Mouse (Mus musculus) lung, embryonic 16.5 days (tissue): ENCODE results near the gene Slc25a43. TPM values are rescaled to one million over a fixed set of nuclear protein-coding genes. Genes with fewer than 3 reads are reported as not detected.
"Not testable (repeated sequence)": the region's sequence is repeated elsewhere in the genome, so short reads cannot be mapped to it uniquely, and the experiment has no call there.

Experiments used
- ATAC-seq: fragments of 200-750 bp; cut with Nextera tagmentation; 2 replicates; pipeline ENCODE4 v1.8.0; 2017; ENCODE audit warnings: low read depth, mild to moderate bottlenecking, moderate library complexity
- H3K27ac ChIP-seq: fragments of 300-500 bp; sonication (generic); 2 replicates; pipeline ENCODE4 v1.5.1; 2014; ENCODE audit warnings: mild to moderate bottlenecking, control low read depth, low read length
- H3K27me3 ChIP-seq: fragments of 300-500 bp; sonication (generic); 2 replicates; pipeline ENCODE4 v1.6.1; 2014; ENCODE audit warnings: low read depth, low read length, mixed read lengths; ENCODE audit not compliant: control insufficient read depth, insufficient read depth
- H3K36me3 ChIP-seq: fragments of 300-500 bp; sonication (generic); 2 replicates; pipeline ENCODE4 v1.6.1; 2014; ENCODE audit warnings: low read length; ENCODE audit not compliant: control insufficient read depth, insufficient read depth
- H3K4me1 ChIP-seq: fragments of 300-500 bp; sonication (generic); replicated peaks from 2 replicates; pipeline ENCODE4 v1.6.1; 2014; ENCODE audit warnings: low read length, mixed read lengths; ENCODE audit not compliant: control insufficient read depth, insufficient read depth
- H3K4me2 ChIP-seq: fragments of 300-500 bp; sonication (generic); 2 replicates; pipeline ENCODE4 v1.6.1; 2014; ENCODE audit warnings: low read depth, low read length, control low read depth
- H3K4me3 ChIP-seq: fragments of 300-500 bp; sonication (generic); 2 replicates; pipeline ENCODE4 v1.5.1; 2014; ENCODE audit warnings: mild to moderate bottlenecking, low read length, control low read depth
- H3K9ac ChIP-seq: fragments of 300-500 bp; sonication (generic); 2 replicates; pipeline ENCODE4 v1.6.1; 2014; ENCODE audit warnings: low read length, control low read depth
- H3K9me3 ChIP-seq: fragments of 300-500 bp; sonication (generic); 2 replicates; pipeline ENCODE4 v1.6.1; 2016; ENCODE audit warnings: low read length; ENCODE audit not compliant: control insufficient read depth
- WGBS: fragments of 180-500 bp; shearing (Covaris S2); extraction: QIAGEN DNeasy Blood & Tissue Kit; methylation state at CpG from one replicate; pipeline ENCODE4 v1.1.7; 2014; 5-methylcytosine and 5-hydroxymethylcytosine counted together
- polyA plus RNA-seq: library from polyadenylated mRNA; unstranded; fragments of >200 nt; fragmentation: Nextera tagmentation; extraction: Ambion mirVana; gene quantifications from 2 replicates; pipeline ENCODE4 v1.2.1, GENCODE M21; 2015

Slc25a43 gene
- polyA plus RNA-seq, 1 experiment from 2014 or later = 2.3 TPM

- Histone ChIP-seq H3K9me3 (no peaks in the 10 kb centered on the region), H3K4me3 (no peak overlapping the region), H3K4me2 (no peak overlapping the region), H3K36me3 (no peaks in the 10 kb centered on the region), H3K27ac (no peak overlapping the region), H3K27me3 (no peaks in the 10 kb centered on the region), H3K4me1 (no peaks in the 10 kb centered on the region), H3K9ac (no peak overlapping the region)
- ATAC-seq = no peak
- WGBS = 65% methylated on average over 5 of the region's 5 CpGs
Observed at GRCm38 (mm10) chrX:36767386-36767785, 23.9 kb downstream of the Slc25a43 start.

- Histone ChIP-seq H3K4me3 (no peak overlapping the region), H3K27me3 (no peaks in the 10 kb centered on the region), H3K9me3 (no peaks in the 10 kb centered on the region), H3K27ac (no peak overlapping the region), H3K4me2 (no peak overlapping the region), H3K36me3 (no peaks in the 10 kb centered on the region), H3K4me1 (no peaks in the 10 kb centered on the region), H3K9ac (no peak overlapping the region)
- 78% methylated on average over 6 of the region's 6 CpGs for WGBS
- no peak for ATAC-seq
Observed at GRCm38 (mm10) chrX:36772591-36772990, 29.1 kb downstream of the Slc25a43 start.

- Histone ChIP-seq H3K27ac (no peak overlapping the region), H3K9me3 (no peaks in the 10 kb centered on the region), H3K4me2 (no peak overlapping the region), H3K4me1 (no peaks in the 10 kb centered on the region), H3K27me3 (no peaks in the 10 kb centered on the region), H3K36me3 (no peaks in the 10 kb centered on the region), H3K4me3 (no peak overlapping the region), H3K9ac (no peak overlapping the region)
- WGBS = 84% methylated on average over 5 of the region's 5 CpGs
- ATAC-seq = no peak
Observed at GRCm38 (mm10) chrX:36775520-36775919, 32.1 kb downstream of the Slc25a43 start.

- H3K27ac ChIP-seq = no peak overlapping the region
- H3K4me1 ChIP-seq = no peaks in the 10 kb centered on the region
- no peak for ATAC-seq
- H3K27me3 ChIP-seq = no peaks in the 10 kb centered on the region
- no peaks in the 10 kb centered on the region for H3K9me3 ChIP-seq
- no peak overlapping the region for H3K4me3 ChIP-seq
- WGBS = 70% methylated on average over 4 of the region's 4 CpGs
- H3K36me3 ChIP-seq = no peaks in the 10 kb centered on the region
- no peak overlapping the region for H3K9ac ChIP-seq
- H3K4me2 ChIP-seq = no peak overlapping the region
Observed at GRCm38 (mm10) chrX:36777694-36778093, 34.2 kb downstream of the Slc25a43 start.

GRCm38 (mm10) chrX:36789360-36789759 lies 45.9 kb downstream of the Slc25a43 start:
- Histone ChIP-seq H3K27me3 (no peaks in the 10 kb centered on the region), H3K4me2 (no peak overlapping the region), H3K4me1 (no peaks in the 10 kb centered on the region), H3K9ac (no peak overlapping the region), H3K27ac (no peak overlapping the region), H3K9me3 (no peaks in the 10 kb centered on the region), H3K4me3 (no peak overlapping the region), H3K36me3 (no peaks in the 10 kb centered on the region)
- ATAC-seq = no peak
- 63% methylated on average over 4 of the region's 4 CpGs for WGBS

DNA sequence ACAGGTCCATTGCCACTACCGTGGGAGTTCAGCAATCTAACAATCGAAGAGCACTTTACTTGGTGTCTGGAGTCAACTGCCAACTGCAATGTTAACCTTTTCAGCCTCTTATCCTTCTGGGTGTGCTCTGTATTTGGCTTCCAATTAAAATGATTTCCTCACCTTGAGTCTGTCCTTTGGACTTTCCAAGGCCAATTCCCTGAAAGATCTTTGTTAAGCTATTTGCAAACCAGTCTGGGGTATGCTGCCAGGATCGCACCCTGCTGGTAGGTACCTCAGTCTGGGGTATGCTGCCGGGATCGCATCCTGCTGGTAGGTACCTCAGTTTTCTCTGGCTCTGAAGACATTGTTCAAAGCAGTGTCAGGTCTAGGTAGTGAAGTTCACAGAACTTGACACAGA lies 51.1 kb downstream of the Slc25a43 start:
- 62% methylated on average over 5 of the region's 5 CpGs for WGBS
- no peaks in the 10 kb centered on the region for H3K4me1 ChIP-seq
- no peak overlapping the region for H3K4me3 ChIP-seq
- H3K9me3 ChIP-seq = no peaks in the 10 kb centered on the region
- peaks cover 4% of the 10 kb centered on the region for H3K36me3 ChIP-seq
- H3K27ac ChIP-seq = no peak overlapping the region
- H3K27me3 ChIP-seq = no peaks in the 10 kb centered on the region
- no peak overlapping the region for H3K4me2 ChIP-seq
- H3K9ac ChIP-seq = no peak overlapping the region
- ATAC-seq = no peak

GRCm38 (mm10) chrX:36795424-36796162 lies 52.1 kb downstream of the Slc25a43 start, which contains the start of gene Slc25a5:
Gene Slc25a5, plus strand, starts transcription at chrX:36795651.
- Histone ChIP-seq H3K4me1 (no peaks in the 10 kb centered on the region), H3K4me2 (peak within 1 kb of the TSS; percentile 57), H3K27me3 (no peaks in the 10 kb centered on the region), H3K36me3 (peaks cover 4% of the 10 kb centered on the region), H3K27ac (peak within 1 kb of the TSS; percentile 91), H3K9ac (peak within 1 kb of the TSS; percentile 73), H3K4me3 (peak within 1 kb of the TSS; percentile 66), H3K9me3 (no peaks in the 10 kb centered on the region)
- 19% methylated on average over 41 of the region's 41 CpGs for WGBS
- ATAC-seq = peak; percentile 95

GRCm38 (mm10) chrX:36796163-36796581 lies 52.7 kb downstream of the Slc25a43 start:
- Histone ChIP-seq H3K4me2 (peak overlapping the region; percentile 57), H3K27me3 (no peaks in the 10 kb centered on the region), H3K4me1 (no peaks in the 10 kb centered on the region), H3K36me3 (peaks cover 4% of the 10 kb centered on the region), H3K9ac (peak overlapping the region; percentile 73), H3K9me3 (no peaks in the 10 kb centered on the region), H3K27ac (peak overlapping the region; percentile 91), H3K4me3 (peak overlapping the region; percentile 66)
- ATAC-seq = peak; percentile 89
- 12% methylated on average over 34 of the region's 41 CpGs for WGBS

GRCm38 (mm10) chrX:36796734-36797133 lies 53.3 kb downstream of the Slc25a43 start:
- H3K4me1 ChIP-seq, H3K9me3 ChIP-seq, H3K36me3 ChIP-seq, ATAC-seq, H3K27me3 ChIP-seq: not testable (repeated sequence)
- Histone ChIP-seq H3K27ac (peak overlapping the region; percentile 91), H3K4me3 (peak overlapping the region; percentile 66), H3K9ac (peak overlapping the region; percentile 73), H3K4me2 (peak overlapping the region; percentile 57)
- WGBS = 54% methylated on average over 8 of the region's 8 CpGs
